Mouse (Mus musculus) neural tube, embryonic 11.5 days (tissue): ENCODE results near the gene Ncam1. TPM values are rescaled to one million over a fixed set of nuclear protein-coding genes. Genes with fewer than 3 reads are reported as not detected.

Source experiments
- ATAC-seq: fragments of 200-750 bp; cut with Nextera tagmentation; 2 replicates; pipeline ENCODE4 v1.8.0; 2017; ENCODE audit warnings: moderate number of reproducible peaks, mild to moderate bottlenecking, moderate TSS enrichment, moderate library complexity; ENCODE audit not compliant: insufficient read depth, low FRiP score, low TSS enrichment
- DNase-seq: peaks from one replicate; pipeline ENCODE4 v3.0.0-alpha.2; 2015; ENCODE audit warnings: low spot score
- H3K27ac ChIP-seq: fragments of 300-500 bp; sonication (generic); 2 replicates; pipeline ENCODE4 v1.5.1; 2014; ENCODE audit warnings: low read depth, mild to moderate bottlenecking, low read length
- H3K27me3 ChIP-seq: fragments of 300-500 bp; sonication (generic); 2 replicates; pipeline ENCODE4 v1.6.1; 2014; ENCODE audit warnings: mild to moderate bottlenecking, low read length, mixed read lengths; ENCODE audit not compliant: control insufficient read depth, insufficient read depth
- H3K36me3 ChIP-seq: fragments of 300-500 bp; sonication (generic); 2 replicates; pipeline ENCODE4 v1.6.1; 2014; ENCODE audit warnings: mild to moderate bottlenecking, low read length, moderate library complexity, mixed read lengths; ENCODE audit not compliant: control insufficient read depth, insufficient read depth
- H3K4me1 ChIP-seq: fragments of 300-500 bp; sonication (generic); 2 replicates; pipeline ENCODE4 v1.6.1; 2014; ENCODE audit warnings: low read length, mixed read lengths; ENCODE audit not compliant: control insufficient read depth, insufficient read depth
- H3K4me2 ChIP-seq: fragments of 300-500 bp; sonication (generic); 2 replicates; pipeline ENCODE4 v1.6.1; 2014; ENCODE audit warnings: low read depth, mild to moderate bottlenecking, moderate library complexity
- H3K4me3 ChIP-seq: fragments of 300-500 bp; sonication (generic); 2 replicates; pipeline ENCODE4 v1.5.1; 2014; ENCODE audit warnings: low read depth, low read length
- H3K9ac ChIP-seq: fragments of 300-500 bp; sonication (generic); 2 replicates; pipeline ENCODE4 v1.6.1; 2014; ENCODE audit warnings: mild to moderate bottlenecking, low read length
- H3K9me3 ChIP-seq: fragments of 300-500 bp; sonication (generic); 2 replicates; pipeline ENCODE4 v1.6.1; 2016; ENCODE audit warnings: low read length; ENCODE audit not compliant: control insufficient read depth
- WGBS: fragments of 180-500 bp; shearing (Covaris S2); extraction: QIAGEN DNeasy Blood & Tissue Kit; methylation state at CpG from one replicate; pipeline ENCODE4 v1.1.7; 2014; 5-methylcytosine and 5-hydroxymethylcytosine counted together
- polyA plus RNA-seq: library from polyadenylated mRNA; unstranded; fragments of >200 nt; fragmentation: Nextera tagmentation; extraction: Ambion mirVana; gene quantifications from 2 replicates; pipeline ENCODE4 v1.2.1, GENCODE M21; 2014

Ncam1 gene
- polyA plus RNA-seq, 1 experiment from 2014 or later = 193 TPM

GRCm38 (mm10) chr9:49558941-49559340, 239.8 kb downstream of the Ncam1 start:
- WGBS = 96% methylated on average over 2 of the region's 2 CpGs
- H3K27me3 ChIP-seq = no peaks in the 10 kb centered on the region
- H3K4me3 ChIP-seq = no peak overlapping the region
- H3K9me3 ChIP-seq = no peaks in the 10 kb centered on the region
- H3K36me3 ChIP-seq = peaks cover 3% of the 10 kb centered on the region; the same call in 1 of the 2 replicates
- no peak overlapping the region for H3K4me2 ChIP-seq
- no peak for ATAC-seq
- H3K4me1 ChIP-seq = no peaks in the 10 kb centered on the region
- H3K27ac ChIP-seq = no peak overlapping the region
- H3K9ac ChIP-seq = no peak overlapping the region
- no peak for DNase-seq

GRCm38 (mm10) chr9:49551353-49551752, 247.4 kb downstream of the Ncam1 start:
- Histone ChIP-seq H3K9me3 (no peaks in the 10 kb centered on the region), H3K27me3 (no peaks in the 10 kb centered on the region), H3K36me3 (no peaks in the 10 kb centered on the region), H3K4me2 (no peak overlapping the region), H3K27ac (no peak overlapping the region), H3K9ac (no peak overlapping the region), H3K4me3 (no peak overlapping the region), H3K4me1 (no peaks in the 10 kb centered on the region)
- ATAC-seq = no peak
- DNase-seq = no peak
- WGBS = 69% methylated on average over 2 of the region's 2 CpGs

GRCm38 (mm10) chr9:49542593-49542992, 256.1 kb downstream of the Ncam1 start:
- ATAC-seq (no peak), DNase-seq (no peak)
- WGBS = 82% methylated on average over 4 of the region's 4 CpGs
- no peaks in the 10 kb centered on the region for H3K4me1 ChIP-seq
- H3K36me3 ChIP-seq = no peaks in the 10 kb centered on the region; the same call in 1 of the 2 replicates
- no peak overlapping the region for H3K4me3 ChIP-seq
- H3K27me3 ChIP-seq = no peaks in the 10 kb centered on the region
- H3K9ac ChIP-seq = no peak overlapping the region
- no peak overlapping the region for H3K4me2 ChIP-seq
- H3K9me3 ChIP-seq = no peaks in the 10 kb centered on the region
- no peak overlapping the region for H3K27ac ChIP-seq

- H3K27ac ChIP-seq = no peak overlapping the region
- H3K4me1 ChIP-seq = peaks cover 14% of the 10 kb centered on the region
- H3K9ac ChIP-seq = no peak overlapping the region
- H3K27me3 ChIP-seq = no peaks in the 10 kb centered on the region
- 77% methylated on average over 6 of the region's 6 CpGs for WGBS
- no peaks in the 10 kb centered on the region for H3K36me3 ChIP-seq
- no peak overlapping the region for H3K4me2 ChIP-seq
- no peak overlapping the region for H3K4me3 ChIP-seq
- ATAC-seq (no peak), DNase-seq (no peak)
- H3K9me3 ChIP-seq = no peaks in the 10 kb centered on the region
These were observed 260.9 kb downstream of the Ncam1 start for GRCm38 (mm10) chr9:49537814-49538213.

- Histone ChIP-seq H3K4me2 (no peak overlapping the region), H3K4me1 (peaks cover 14% of the 10 kb centered on the region), H3K9ac (no peak overlapping the region), H3K27ac (no peak overlapping the region), H3K36me3 (no peaks in the 10 kb centered on the region), H3K9me3 (no peaks in the 10 kb centered on the region), H3K27me3 (no peaks in the 10 kb centered on the region), H3K4me3 (no peak overlapping the region)
- DNase-seq (no peak), ATAC-seq (no peak)
- WGBS = 78% methylated on average over 6 of the region's 6 CpGs
These were observed 262.1 kb downstream of the Ncam1 start for GRCm38 (mm10) chr9:49536593-49536992.

- DNase-seq = no peak
- no peak for ATAC-seq
- no peaks in the 10 kb centered on the region for H3K9me3 ChIP-seq
- H3K27ac ChIP-seq = no peak overlapping the region
- no peaks in the 10 kb centered on the region for H3K36me3 ChIP-seq
- H3K9ac ChIP-seq = no peak overlapping the region
- no peaks in the 10 kb centered on the region for H3K27me3 ChIP-seq
- WGBS = 46% methylated on average over 4 of the region's 4 CpGs
- peaks cover 14% of the 10 kb centered on the region for H3K4me1 ChIP-seq
- H3K4me3 ChIP-seq = no peak overlapping the region
- no peak overlapping the region for H3K4me2 ChIP-seq
These were observed 263.8 kb downstream of the Ncam1 start for GRCm38 (mm10) chr9:49534958-49535357.

GRCm38 (mm10) chr9:49533912-49534491, 264.7 kb downstream of the Ncam1 start:
- no peaks in the 10 kb centered on the region for H3K9me3 ChIP-seq
- no peaks in the 10 kb centered on the region for H3K27me3 ChIP-seq
- no peaks in the 10 kb centered on the region for H3K36me3 ChIP-seq
- H3K4me3 ChIP-seq = no peak overlapping the region
- ATAC-seq (peak; percentile 63), DNase-seq (peak; percentile 44)
- 0 out of 2 replicates have a peak overlapping the region, but pooled peaks have one; percentile 53 for H3K27ac ChIP-seq
- H3K9ac ChIP-seq = no peak overlapping the region
- 10% methylated on average over 7 of the region's 8 CpGs for WGBS
- peaks cover 14% of the 10 kb centered on the region for H3K4me1 ChIP-seq
- H3K4me2 ChIP-seq = no peak overlapping the region

GRCm38 (mm10) chr9:49533455-49533854, 265.3 kb downstream of the Ncam1 start:
- 82% methylated on average over 7 of the region's 7 CpGs for WGBS
- no peaks in the 10 kb centered on the region for H3K36me3 ChIP-seq
- no peaks in the 10 kb centered on the region for H3K9me3 ChIP-seq
- no peaks in the 10 kb centered on the region for H3K27me3 ChIP-seq
- DNase-seq (no peak), ATAC-seq (no peak)
- no peak overlapping the region for H3K27ac ChIP-seq
- H3K4me1 ChIP-seq = peaks cover 14% of the 10 kb centered on the region
- H3K9ac ChIP-seq = no peak overlapping the region
- H3K4me2 ChIP-seq = no peak overlapping the region
- H3K4me3 ChIP-seq = no peak overlapping the region

GRCm38 (mm10) chr9:49531833-49532232, 266.9 kb downstream of the Ncam1 start:
- DNase-seq (no peak), ATAC-seq (no peak)
- Histone ChIP-seq H3K4me2 (no peak overlapping the region), H3K4me1 (peaks cover 14% of the 10 kb centered on the region), H3K36me3 (no peaks in the 10 kb centered on the region), H3K9me3 (no peaks in the 10 kb centered on the region), H3K4me3 (no peak overlapping the region), H3K9ac (no peak overlapping the region), H3K27me3 (no peaks in the 10 kb centered on the region), H3K27ac (no peak overlapping the region)
- 94% methylated on average over 6 of the region's 6 CpGs for WGBS
